Mouse (Mus musculus) liver, embryonic 14.5 days (tissue): ENCODE data around the gene Rbsn. TPM values are rescaled to one million over a fixed set of nuclear protein-coding genes. Genes with fewer than 3 reads are reported as not detected.

Source experiments
- ATAC-seq: fragments of 200-750 bp; cut with Nextera tagmentation; 2 replicates; pipeline ENCODE4 v1.8.0; 2017; ENCODE audit warnings: moderate number of reproducible peaks, mild to moderate bottlenecking, moderate library complexity; ENCODE audit not compliant: insufficient read depth
- DNase-seq, 3 experiments: peaks; one replicate each; pipeline ENCODE4 v3.0.0-alpha.2; 2012 to 2013; ENCODE audit warnings: low read depth in 3 of 3, low spot score in 3 of 3
- H3K27ac ChIP-seq: fragments of 300-500 bp; sonication (generic); 2 replicates; pipeline ENCODE4 v1.5.1; 2014; ENCODE audit warnings: moderate library complexity, mild to moderate bottlenecking, control low read depth, inconsistent platforms
- H3K27me3 ChIP-seq: fragments of 300-500 bp; sonication (generic); 2 replicates; pipeline ENCODE4 v1.6.1; 2014; ENCODE audit warnings: mild to moderate bottlenecking, low read length, moderate library complexity; ENCODE audit not compliant: control insufficient read depth, insufficient read depth
- H3K36me3 ChIP-seq: fragments of 300-500 bp; sonication (generic); replicated peaks from 2 replicates; pipeline ENCODE4 v1.6.1; 2014; ENCODE audit warnings: low read depth; ENCODE audit not compliant: control insufficient read depth, insufficient read depth
- H3K4me1 ChIP-seq, 2 experiments: fragments of 200-500 bp in 1 of 2; fragments of 300-500 bp in 1 of 2; sonication (generic) in 1 of 2; replicated peaks; 2 replicates each; pipeline ENCODE4 v1.6.1; 2012 to 2014; ENCODE audit warnings: antibody characterized with exemption in 1 of 2, inconsistent platforms in 1 of 2, low read length in 1 of 2; ENCODE audit not compliant: control insufficient read depth in 2 of 2, insufficient read depth in 2 of 2
- H3K4me2 ChIP-seq: fragments of 300-500 bp; sonication (generic); 2 replicates; pipeline ENCODE4 v1.6.1; 2014; ENCODE audit warnings: low read depth, mild to moderate bottlenecking, control low read depth, moderate library complexity
- H3K4me3 ChIP-seq, 2 experiments: fragments of 200-500 bp in 1 of 2; fragments of 300-500 bp in 1 of 2; sonication (generic) in 1 of 2; 2 replicates each; pipeline ENCODE4 v1.5.1; 2012 to 2014; ENCODE audit warnings: low read depth in 2 of 2, low read length in 2 of 2, mild to moderate bottlenecking in 2 of 2, control low read depth in 1 of 2, inconsistent platforms in 1 of 2, moderate library complexity in 1 of 2; ENCODE audit not compliant: insufficient read depth in 1 of 2
- H3K9ac ChIP-seq: fragments of 300-500 bp; sonication (generic); replicated peaks from 2 replicates; pipeline ENCODE4 v1.6.1; 2014; ENCODE audit warnings: mild to moderate bottlenecking, control low read depth, moderate library complexity
- H3K9me3 ChIP-seq: fragments of 300-500 bp; sonication (generic); 2 replicates; pipeline ENCODE4 v1.6.1; 2016; ENCODE audit warnings: low read length, mixed read lengths; ENCODE audit not compliant: control insufficient read depth
- EP300 ChIP-seq: IDR thresholded peaks from 2 replicates; pipeline ENCODE4 v1.6.1; 2016; ENCODE audit warnings: antibody characterized with exemption, low read depth
- WGBS: fragments of 180-500 bp; shearing (Covaris S2); extraction: QIAGEN DNeasy Blood & Tissue Kit; methylation state at CpG from one replicate; pipeline ENCODE4 v1.1.7; 2014; ENCODE audit not compliant: insufficient replicate concordance; 5-methylcytosine and 5-hydroxymethylcytosine counted together
- polyA plus RNA-seq, 2 experiments: library from polyadenylated mRNA; depleted of rRNA in 1 of 2; stranded (reverse) in 1 of 2; unstranded in 1 of 2; fragments of >200 nt; fragmentation: Nextera tagmentation in 1 of 2; extraction: Ambion mirVana in 1 of 2; gene quantifications; 2 replicates each; pipeline versions ENCODE4 v1.2.1 to v1.2.3; 2012 to 2014

The Rbsn gene
- polyA plus RNA-seq, 2 experiments: 3.8 to 5.3 TPM

GRCm38 (mm10) chr6:92145881-92146280 lies 68.8 kb downstream of the Rbsn start:
- no peaks in the 10 kb centered on the region for H3K9me3 ChIP-seq
- DNase-seq: no peak
- H3K36me3 ChIP-seq: peaks cover 7% of the 10 kb centered on the region
- no peak for ATAC-seq
- H3K9ac ChIP-seq: no peak overlapping the region
- no peak overlapping the region for H3K4me3 ChIP-seq
- no peak overlapping the region for H3K27ac ChIP-seq
- TF ChIP-seq EP300: no peak
- WGBS: 87% methylated on average over 4 of the region's 4 CpGs
- no peak overlapping the region for H3K4me2 ChIP-seq
- no peaks in the 10 kb centered on the region for H3K4me1 ChIP-seq
- no peaks in the 10 kb centered on the region for H3K27me3 ChIP-seq

Other genes starting within 250 kb of the Rbsn start
- gene Fgd5, start 236.0 kb downstream of the Rbsn start, polyA plus RNA-seq (2012; rRNA removed): 1.6 and 1.7 TPM in 2 replicates
- 1.5 and 1.6 TPM in 2 replicates for gene Fgd5, start 236.0 kb downstream of the Rbsn start, polyA plus RNA-seq (2014; fragmentation: Nextera tagmentation; extraction: Ambion mirVana)
- 5.0 and 5.9 TPM in 2 replicates for gene Nr2c2, start 123.5 kb downstream of the Rbsn start, polyA plus RNA-seq (2012; rRNA removed)
- 3.9 and 6.1 TPM in 2 replicates for gene Nr2c2, start 123.5 kb downstream of the Rbsn start, polyA plus RNA-seq (2014; fragmentation: Nextera tagmentation; extraction: Ambion mirVana)
- gene Mrps25, start 30.9 kb downstream of the Rbsn start, polyA plus RNA-seq (2012; rRNA removed): 6.7 and 18.2 TPM in 2 replicates
- 37.1 and 39.1 TPM in 2 replicates for gene Mrps25, start 30.9 kb downstream of the Rbsn start, polyA plus RNA-seq (2014; fragmentation: Nextera tagmentation; extraction: Ambion mirVana)
- gene Trh, start 29.7 kb upstream of the Rbsn start, polyA plus RNA-seq (2012; rRNA removed): 0.03 TPM in 1 of 2 replicates, not detected in the other
- 0.06 TPM in 1 of 2 replicates, not detected in the other for gene Trh, start 29.7 kb upstream of the Rbsn start, polyA plus RNA-seq (2014; fragmentation: Nextera tagmentation; extraction: Ambion mirVana)